Mouse (Mus musculus) layer of hippocampus, adult 9-11 months (tissue): ENCODE results near the gene Col4a1.

Experiments used
- DNase-seq: peaks from one replicate; pipeline ENCODE4 v3.0.0; 2022

Gene Col4a1

GRCm38 (mm10) chr8:11298531-11299316, 13.9 kb downstream of the Col4a1 start:
- DNase-seq = no peak

- no peak for DNase-seq
Measured at GRCm38 (mm10) chr8:11297141-11297838, 15.3 kb downstream of the Col4a1 start.

- DNase-seq = no peak
Measured at GRCm38 (mm10) chr8:11296282-11296943, 16.2 kb downstream of the Col4a1 start.

GRCm38 (mm10) chr8:11292611-11293010, 20.0 kb downstream of the Col4a1 start:
- DNase-seq = no peak

- no peak for DNase-seq
Measured at GRCm38 (mm10) chr8:11290533-11290932, 22.1 kb downstream of the Col4a1 start.

- no peak for DNase-seq
Measured at GRCm38 (mm10) chr8:11288286-11288685, 24.3 kb downstream of the Col4a1 start.

GRCm38 (mm10) chr8:11287139-11287538, 25.5 kb downstream of the Col4a1 start:
- no peak for DNase-seq

- DNase-seq = no peak
Measured at GRCm38 (mm10) chr8:11285437-11285836, 27.2 kb downstream of the Col4a1 start.

- DNase-seq = no peak
Measured at GRCm38 (mm10) chr8:11283217-11283616, 29.4 kb downstream of the Col4a1 start.

GRCm38 (mm10) chr8:11282696-11283095, 29.9 kb downstream of the Col4a1 start:
- no peak for DNase-seq

GRCm38 (mm10) chr8:11282139-11282538, 30.5 kb downstream of the Col4a1 start:
- DNase-seq = no peak

GRCm38 (mm10) chr8:11280721-11281268, 31.8 kb downstream of the Col4a1 start:
- no peak for DNase-seq

- no peak for DNase-seq
Measured at GRCm38 (mm10) chr8:11279296-11279826, 33.3 kb downstream of the Col4a1 start.

GRCm38 (mm10) chr8:11278101-11278611, 34.5 kb downstream of the Col4a1 start:
- no peak for DNase-seq

GRCm38 (mm10) chr8:11277602-11278051, 35.0 kb downstream of the Col4a1 start:
- DNase-seq = no peak

- DNase-seq = no peak
Measured at GRCm38 (mm10) chr8:11276286-11276685, 36.3 kb downstream of the Col4a1 start.

- DNase-seq = no peak
Measured at GRCm38 (mm10) chr8:11274415-11274814, 38.2 kb downstream of the Col4a1 start.

- peak; percentile 94 for DNase-seq
Measured at GRCm38 (mm10) chr8:11273506-11274158, 39.0 kb downstream of the Col4a1 start.

GRCm38 (mm10) chr8:11272205-11272604, 40.4 kb downstream of the Col4a1 start:
- DNase-seq = no peak

- no peak for DNase-seq
Measured at GRCm38 (mm10) chr8:11270826-11271225, 41.8 kb downstream of the Col4a1 start.

GRCm38 (mm10) chr8:11268753-11269152, 43.9 kb downstream of the Col4a1 start:
- DNase-seq = no peak

- DNase-seq = no peak
Measured at GRCm38 (mm10) chr8:11266471-11266870, 46.2 kb downstream of the Col4a1 start.
